Mouse (Mus musculus) embryonic facial prominence, embryonic 11.5 days (tissue): ENCODE data around the gene Galnt11. TPM values are rescaled to one million over a fixed set of nuclear protein-coding genes. Genes with fewer than 3 reads are reported as not detected.

ENCODE experiments used
- ATAC-seq: fragments of 200-750 bp; cut with Nextera tagmentation; replicated peaks from 2 replicates; pipeline ENCODE4 v1.8.0; 2017; ENCODE audit warnings: low read depth; ENCODE audit not compliant: insufficient number of reproducible peaks, low FRiP score, low TSS enrichment
- DNase-seq: peaks from one replicate; pipeline ENCODE4 v3.0.0-alpha.2; 2015; ENCODE audit warnings: low spot score
- H3K27ac ChIP-seq: fragments of 300-500 bp; sonication (generic); replicated peaks from 2 replicates; pipeline ENCODE4 v1.5.1; 2014; ENCODE audit warnings: mild to moderate bottlenecking, low read depth, low read length, control low read depth
- H3K27me3 ChIP-seq: fragments of 300-500 bp; sonication (generic); 2 replicates; pipeline ENCODE4 v1.6.1; 2014; ENCODE audit warnings: mild to moderate bottlenecking, low read length, moderate library complexity, mixed read lengths; ENCODE audit not compliant: control insufficient read depth, insufficient read depth
- H3K36me3 ChIP-seq: fragments of 300-500 bp; sonication (generic); replicated peaks from 2 replicates; pipeline ENCODE4 v1.6.1; 2014; ENCODE audit warnings: low read depth, mild to moderate bottlenecking, low read length, moderate library complexity, mixed read lengths; ENCODE audit not compliant: control insufficient read depth, insufficient read depth
- H3K4me1 ChIP-seq: fragments of 300-500 bp; sonication (generic); 2 replicates; pipeline ENCODE4 v1.6.1; 2014; ENCODE audit warnings: low read length, mixed read lengths; ENCODE audit not compliant: control insufficient read depth, insufficient read depth
- H3K4me2 ChIP-seq: fragments of 300-500 bp; sonication (generic); 2 replicates; pipeline ENCODE4 v1.6.1; 2014; ENCODE audit warnings: low read depth, mild to moderate bottlenecking, control low read depth, low read length, moderate library complexity
- H3K4me3 ChIP-seq: fragments of 300-500 bp; sonication (generic); 2 replicates; pipeline ENCODE4 v1.5.1; 2014; ENCODE audit warnings: low read depth, low read length, control low read depth
- H3K9ac ChIP-seq: fragments of 300-500 bp; sonication (generic); replicated peaks from 2 replicates; pipeline ENCODE4 v1.6.1; 2014; ENCODE audit warnings: mild to moderate bottlenecking, control low read depth, low read length
- H3K9me3 ChIP-seq: fragments of 300-500 bp; sonication (generic); replicated peaks from 2 replicates; pipeline ENCODE4 v1.6.1; 2016; ENCODE audit warnings: mild to moderate bottlenecking, low read length, inconsistent platforms, mixed read lengths; ENCODE audit not compliant: control insufficient read depth
- WGBS: fragments of 180-500 bp; shearing (Covaris S2); extraction: QIAGEN DNeasy Blood & Tissue Kit; methylation state at CpG from one replicate; pipeline ENCODE4 v1.1.7; 2014; 5-methylcytosine and 5-hydroxymethylcytosine counted together
- polyA plus RNA-seq: library from polyadenylated mRNA; unstranded; fragments of >200 nt; fragmentation: Nextera tagmentation; extraction: Ambion mirVana; gene quantifications from 2 replicates; pipeline ENCODE4 v1.2.1, GENCODE M21; 2014

Gene Galnt11
- polyA plus RNA-seq, 1 experiment from 2014 or later: 40.4 TPM

- no peaks in the 10 kb centered on the region for H3K9me3 ChIP-seq
- no peaks in the 10 kb centered on the region for H3K4me1 ChIP-seq
- no peak overlapping the region for H3K9ac ChIP-seq
- no peak overlapping the region for H3K4me2 ChIP-seq
- H3K27me3 ChIP-seq: no peaks in the 10 kb centered on the region
- 76% methylated on average over 6 of the region's 6 CpGs for WGBS
- DNase-seq: no peak
- H3K36me3 ChIP-seq: no peaks in the 10 kb centered on the region
- H3K27ac ChIP-seq: no peak overlapping the region
- ATAC-seq: no peak
- no peak overlapping the region for H3K4me3 ChIP-seq
Measured at GRCm38 (mm10) chr5:25261452-25261851, 39.7 kb downstream of the Galnt11 start.

GRCm38 (mm10) chr5:25262266-25262665 is 40.6 kb downstream of the Galnt11 start:
- Histone ChIP-seq H3K4me1 (no peaks in the 10 kb centered on the region), H3K36me3 (no peaks in the 10 kb centered on the region), H3K27ac (no peak overlapping the region), H3K9me3 (no peaks in the 10 kb centered on the region), H3K27me3 (no peaks in the 10 kb centered on the region), H3K4me2 (no peak overlapping the region), H3K4me3 (no peak overlapping the region), H3K9ac (no peak overlapping the region)
- ATAC-seq (no peak), DNase-seq (no peak)
- 85% methylated on average over 7 of the region's 7 CpGs for WGBS

- Histone ChIP-seq H3K27me3 (no peaks in the 10 kb centered on the region), H3K4me1 (no peaks in the 10 kb centered on the region), H3K4me3 (no peak overlapping the region), H3K4me2 (no peak overlapping the region), H3K27ac (no peak overlapping the region), H3K9me3 (no peaks in the 10 kb centered on the region), H3K9ac (no peak overlapping the region), H3K36me3 (no peaks in the 10 kb centered on the region; the same call in 1 of the 2 replicates)
- ATAC-seq (no peak), DNase-seq (no peak)
- WGBS: 93% methylated on average over 4 of the region's 4 CpGs
Measured at GRCm38 (mm10) chr5:25268258-25268888, 46.7 kb downstream of the Galnt11 start.

GRCm38 (mm10) chr5:25275629-25276028 is 53.9 kb downstream of the Galnt11 start:
- DNase-seq (no peak), ATAC-seq (no peak)
- Histone ChIP-seq H3K4me1 (no peaks in the 10 kb centered on the region), H3K27me3 (no peaks in the 10 kb centered on the region), H3K4me2 (no peak overlapping the region), H3K36me3 (no peaks in the 10 kb centered on the region; the same call in 1 of the 2 replicates), H3K27ac (no peak overlapping the region), H3K4me3 (no peak overlapping the region), H3K9me3 (no peaks in the 10 kb centered on the region), H3K9ac (no peak overlapping the region)
- 89% methylated on average over 10 of the region's 10 CpGs for WGBS

GRCm38 (mm10) chr5:25276365-25276764 is 54.7 kb downstream of the Galnt11 start:
- peaks cover 2% of the 10 kb centered on the region; the same call in 1 of the 2 replicates for H3K36me3 ChIP-seq
- H3K9ac ChIP-seq: no peak overlapping the region

GRCm38 (mm10) chr5:25283988-25284387 is 62.3 kb downstream of the Galnt11 start:
- WGBS: 94% methylated on average over 13 of the region's 13 CpGs
- Histone ChIP-seq H3K4me2 (no peak overlapping the region), H3K9ac (no peak overlapping the region), H3K9me3 (no peaks in the 10 kb centered on the region), H3K4me3 (no peak overlapping the region), H3K27ac (no peak overlapping the region), H3K4me1 (no peaks in the 10 kb centered on the region), H3K36me3 (peaks cover 2% of the 10 kb centered on the region), H3K27me3 (no peaks in the 10 kb centered on the region)
- DNase-seq: no peak
- ATAC-seq: no peak

More at GRCm38 (mm10) chr5:25276365-25276764, 54.7 kb downstream of the Galnt11 start:
- Histone ChIP-seq H3K9me3 (no peaks in the 10 kb centered on the region), H3K27me3 (no peaks in the 10 kb centered on the region), H3K27ac (no peak overlapping the region), H3K4me1 (no peaks in the 10 kb centered on the region), H3K4me2 (no peak overlapping the region), H3K4me3 (no peak overlapping the region)
- WGBS: 84% methylated on average over 6 of the region's 6 CpGs
- DNase-seq (no peak), ATAC-seq (no peak)

- H3K27me3 ChIP-seq: no peaks in the 10 kb centered on the region
- H3K9me3 ChIP-seq: no peaks in the 10 kb centered on the region
- no peak for DNase-seq
- whole genome bisulfite sequencing: 82% methylated on average over 3 of the region's 3 CpGs
- peaks cover 6% of the 10 kb centered on the region for H3K36me3 ChIP-seq
- H3K4me1 ChIP-seq: no peaks in the 10 kb centered on the region
- no peak overlapping the region for H3K27ac ChIP-seq
- H3K4me3 ChIP-seq: no peak overlapping the region
- H3K9ac ChIP-seq: no peak overlapping the region
- no peak overlapping the region for H3K4me2 ChIP-seq
- no peak for ATAC-seq
Measured at GRCm38 (mm10) chr5:25296830-25297229, 75.1 kb downstream of the Galnt11 start.

GRCm38 (mm10) chr5:25310226-25310625 is 88.5 kb downstream of the Galnt11 start:
- no peaks in the 10 kb centered on the region for H3K9me3 ChIP-seq
- H3K4me2 ChIP-seq: no peak overlapping the region
- peaks cover 13% of the 10 kb centered on the region for H3K36me3 ChIP-seq
- ATAC-seq (no peak), DNase-seq (no peak)
- 98% methylated on average over 2 of the region's 2 CpGs for WGBS
- no peak overlapping the region for H3K9ac ChIP-seq
- H3K27me3 ChIP-seq: no peaks in the 10 kb centered on the region
- H3K27ac ChIP-seq: no peak overlapping the region
- no peaks in the 10 kb centered on the region for H3K4me1 ChIP-seq
- no peak overlapping the region for H3K4me3 ChIP-seq
